Mouse (Mus musculus) E14TG2a.4 (cell line): ENCODE results near the gene Dscam.

Experiments used
- CTCF ChIP-seq: conservative IDR thresholded peaks from 2 replicates; pipeline ENCODE4 v1.5.1; 2014; ENCODE audit warnings: low read length
- NANOG ChIP-seq: IDR thresholded peaks from 2 replicates; pipeline ENCODE4 v1.6.1; 2014; ENCODE audit warnings: borderline replicate concordance, low read length, mixed read lengths
- POU5F1 ChIP-seq: IDR thresholded peaks from 2 replicates; pipeline ENCODE4 v1.6.1; 2014; ENCODE audit warnings: low read length, borderline replicate concordance

DNA sequence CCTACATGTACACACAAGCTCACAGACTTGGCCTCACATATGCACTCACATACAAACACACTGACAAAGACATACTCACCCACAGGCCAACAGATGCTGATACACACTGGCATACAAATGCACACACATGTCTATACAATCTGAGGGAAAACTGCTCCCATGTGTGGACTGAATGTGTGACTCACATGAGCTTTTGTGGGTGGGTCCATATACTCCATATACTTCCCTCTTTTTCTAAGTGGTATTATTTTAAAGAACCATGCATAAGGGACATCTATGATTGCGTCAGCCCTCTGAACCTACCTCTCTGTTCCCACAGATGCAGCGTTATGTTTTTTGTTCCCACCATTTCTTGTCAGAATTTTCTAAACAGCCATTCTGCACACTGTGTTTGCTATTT lies 453.9 kb downstream of the Dscam start:
- no peak for TF ChIP-seq CTCF
- TF ChIP-seq POU5F1: no peak
- TF ChIP-seq NANOG: no peak
